Mouse (Mus musculus) neural tube, embryonic 10.5 days (tissue): ENCODE results near the gene Mrto4.
"Not testable (repeated sequence)": the region's sequence is repeated elsewhere in the genome, so short reads cannot be mapped to it uniquely, and the experiment has no call there.

Source experiments
- DNase-seq: peaks from one replicate; pipeline ENCODE4 v3.0.0-alpha.2; 2017; ENCODE audit warnings: low spot score; ENCODE audit errors: extremely low spot score

The Mrto4 gene

DNA sequence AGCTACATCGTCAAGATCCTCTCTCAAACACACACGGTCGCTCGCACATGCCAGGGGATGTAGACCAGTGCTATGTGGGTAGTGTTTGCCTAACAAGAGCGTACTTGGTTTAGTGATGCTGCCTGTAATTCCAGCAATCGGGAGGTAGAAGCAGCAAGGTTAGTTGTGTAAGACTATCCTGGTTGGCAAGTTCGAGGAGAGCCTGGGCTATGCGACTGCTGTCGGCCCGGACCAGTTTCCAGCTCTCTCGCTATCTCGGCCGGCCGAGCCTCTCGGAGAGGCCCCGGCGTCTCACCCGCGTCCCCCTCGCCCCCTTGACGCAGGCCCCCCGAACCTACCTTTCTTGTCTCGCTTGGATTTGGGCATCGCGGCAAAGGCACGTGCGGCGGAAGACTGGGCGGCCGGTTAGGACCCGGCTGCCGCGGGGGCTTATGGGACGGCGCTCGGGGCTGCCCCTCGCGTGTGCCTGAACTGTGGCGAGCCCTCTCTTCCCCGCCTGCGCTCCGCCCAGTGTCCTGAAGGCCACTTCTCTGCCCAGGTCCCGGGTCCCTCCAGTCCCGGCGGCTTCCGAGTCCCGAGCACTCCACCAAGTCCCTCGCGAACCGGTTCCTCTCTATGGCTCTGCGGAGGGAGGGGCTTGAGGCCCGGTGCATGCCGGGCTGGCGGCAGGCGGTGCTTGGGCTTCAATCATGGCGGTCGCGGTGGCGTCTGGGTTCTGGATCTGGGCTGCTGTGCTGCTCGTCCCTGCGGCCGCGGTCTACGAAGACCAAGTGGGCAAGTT is at the start of gene Mrto4, which contains the start of the genes Emc1 and Ubr4:
TSS of gene Mrto4 (minus strand) at position 646 of the 781 bp plus-strand sequence.
TSS of gene Emc1 (plus strand) at position 657 of the 781 bp plus-strand sequence.
TSS of gene Ubr4 (plus strand) at position 679 of the 781 bp plus-strand sequence.
- DNase-seq = peak; percentile 86

DNA sequence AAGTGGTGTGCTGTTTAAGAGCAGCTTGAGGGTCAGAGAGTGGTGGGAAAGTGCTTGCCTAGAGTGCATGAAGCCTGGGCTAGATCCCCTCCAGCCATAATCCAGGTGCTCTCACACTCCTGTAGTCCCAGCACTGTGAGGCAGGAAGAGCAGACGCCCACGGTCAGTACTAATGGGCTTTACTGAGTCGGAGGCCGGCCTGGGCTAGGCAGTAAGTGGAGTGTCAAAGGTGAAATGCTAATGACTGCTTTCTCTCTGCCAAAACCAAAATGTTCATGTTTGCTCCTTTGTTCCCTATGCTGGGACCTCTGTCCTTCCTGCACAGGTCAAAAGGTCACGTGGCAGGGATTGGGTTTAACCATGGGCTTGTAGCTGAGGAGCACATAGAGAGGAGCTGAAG is 48.1 kb upstream of the Mrto4 start:
- DNase-seq = no peak

- no peak for DNase-seq
Measured at GRCm38 (mm10) chr4:139395431-139395830, 43.1 kb upstream of the Mrto4 start.

GRCm38 (mm10) chr4:139389557-139389956 is 37.2 kb upstream of the Mrto4 start:
- DNase-seq = no peak

DNA sequence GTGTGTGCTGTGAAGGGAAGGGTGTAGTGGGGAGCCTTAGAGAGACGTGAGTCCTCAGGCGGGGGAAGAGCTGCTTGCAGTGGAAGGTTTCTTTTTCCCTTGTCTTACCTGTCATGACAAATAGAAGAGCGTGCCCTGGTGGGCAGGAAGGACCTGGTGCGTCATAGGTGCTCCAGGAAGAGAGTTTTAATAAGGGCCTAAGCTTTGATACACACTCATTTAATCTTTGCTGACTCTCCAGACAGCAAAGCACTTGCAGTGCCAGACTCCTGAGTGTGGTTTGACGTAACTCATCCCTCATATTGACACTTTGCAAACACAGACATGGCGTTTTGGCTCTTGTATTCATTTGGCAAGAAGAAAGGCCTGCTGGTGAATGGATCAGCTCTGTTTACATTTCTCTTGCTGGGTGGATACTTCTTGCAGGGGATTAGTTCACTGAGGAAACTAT is 34.5 kb upstream of the Mrto4 start:
- no peak for DNase-seq

- DNase-seq = not testable (repeated sequence)
Measured at GRCm38 (mm10) chr4:139385841-139386240, 33.5 kb upstream of the Mrto4 start.

DNA sequence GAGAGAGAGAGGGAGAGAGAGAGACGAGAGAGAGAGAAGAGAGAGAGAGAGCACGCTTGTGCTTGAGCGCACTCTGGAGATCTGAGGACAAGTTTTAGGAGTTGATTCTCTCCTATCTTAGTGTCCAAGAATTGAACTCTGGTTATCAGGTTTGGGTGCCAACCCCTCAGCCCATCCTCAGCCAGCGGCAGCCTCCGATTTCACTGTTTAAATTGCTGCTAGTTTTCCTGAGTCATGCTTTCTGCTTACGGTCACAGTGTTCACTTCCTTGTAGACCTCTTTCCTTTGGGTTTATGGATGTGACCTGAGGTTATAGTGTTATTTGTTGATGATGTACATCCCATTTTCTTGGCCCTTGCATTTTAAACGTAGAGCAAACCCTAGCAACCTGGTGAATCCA is 29.9 kb upstream of the Mrto4 start:
- DNase-seq = no peak

DNA sequence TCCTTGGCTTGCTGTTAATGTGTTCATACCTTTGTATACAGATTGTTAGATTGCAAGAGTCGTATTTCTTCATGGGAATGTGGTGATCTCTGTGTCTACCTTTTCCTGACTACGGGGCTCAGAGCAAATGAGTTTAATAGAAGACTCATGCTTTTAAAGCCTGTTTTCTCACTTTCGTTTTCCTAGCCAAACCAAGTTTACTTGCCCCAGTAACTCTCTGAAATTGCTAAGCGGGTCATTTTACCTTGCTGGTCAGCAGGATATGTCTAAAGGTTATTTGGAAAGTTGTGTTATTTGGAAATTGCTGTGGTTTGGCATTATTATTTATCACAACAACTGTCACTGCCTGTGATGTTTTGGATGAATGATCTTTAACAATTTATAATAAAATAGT is 29.1 kb upstream of the Mrto4 start:
- DNase-seq = no peak

GRCm38 (mm10) chr4:139380775-139381451 is 28.5 kb upstream of the Mrto4 start:
- peak; percentile 49 for DNase-seq

GRCm38 (mm10) chr4:139380207-139380748 is 27.9 kb upstream of the Mrto4 start:
- peak; percentile 100 for DNase-seq

- DNase-seq = no peak
Measured at GRCm38 (mm10) chr4:139379719-139380118, 27.3 kb upstream of the Mrto4 start.

- DNase-seq = no peak
Measured at GRCm38 (mm10) chr4:139373531-139373930, 21.2 kb upstream of the Mrto4 start.

GRCm38 (mm10) chr4:139373130-139373529 is 20.8 kb upstream of the Mrto4 start:
- DNase-seq = no peak

DNA sequence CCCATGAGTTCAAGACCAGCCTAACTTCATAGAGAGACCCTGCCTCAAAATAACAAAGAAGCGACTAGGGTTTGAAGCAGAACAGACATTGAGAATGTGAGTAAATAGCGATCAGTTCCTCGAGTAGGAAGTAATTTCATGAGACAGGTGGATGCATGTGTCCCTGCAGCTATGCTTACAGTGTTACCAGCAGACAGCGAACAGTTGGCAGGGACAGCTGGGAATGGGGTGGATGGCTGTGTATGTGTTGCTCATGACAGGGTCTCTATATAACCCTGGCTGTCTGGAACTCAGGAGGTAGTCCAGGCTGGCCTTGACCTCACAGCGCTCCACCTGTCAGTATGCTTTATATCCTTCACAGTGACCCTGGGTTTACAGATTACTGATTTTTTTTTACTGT is 15.7 kb upstream of the Mrto4 start:
- DNase-seq = no peak

GRCm38 (mm10) chr4:139367336-139367735 is 15.0 kb upstream of the Mrto4 start:
- DNase-seq = no peak

DNA sequence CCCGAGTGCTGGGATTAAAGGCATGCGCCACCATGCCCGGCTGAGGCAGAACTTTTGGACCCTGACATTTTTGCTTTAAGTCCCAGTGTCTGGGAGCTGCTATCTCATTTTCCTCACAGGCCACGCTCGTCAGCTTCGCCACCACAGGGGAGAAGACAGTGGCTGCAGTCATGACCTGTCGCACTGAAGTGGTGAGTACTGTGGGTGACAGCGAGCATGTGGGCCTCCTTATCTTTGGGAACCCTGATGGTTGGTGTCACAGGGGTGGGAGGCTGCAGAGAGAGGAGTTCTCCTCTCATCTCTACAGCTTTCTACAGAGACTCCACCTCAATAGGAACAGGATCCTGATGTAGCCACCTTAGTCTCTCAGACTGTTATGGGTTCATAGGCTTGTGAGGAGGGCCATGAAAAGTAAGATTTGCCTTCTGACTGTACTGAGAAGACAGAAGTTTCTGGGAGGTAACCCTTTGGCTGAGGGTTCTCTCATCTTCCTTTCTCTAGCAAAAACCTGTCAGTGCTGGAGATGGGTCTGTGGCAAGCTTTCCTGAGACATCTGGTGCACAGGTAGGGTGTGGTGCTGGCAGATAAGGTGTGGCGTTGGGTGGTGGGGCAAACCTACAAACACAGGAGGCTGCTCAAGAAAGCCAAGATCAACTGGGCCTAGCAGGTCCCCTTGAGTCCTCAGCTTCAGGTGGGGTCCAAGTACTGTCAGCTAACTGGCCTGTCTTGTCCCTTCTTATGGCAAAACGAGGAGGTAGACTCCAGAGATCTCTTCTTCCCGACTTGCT is 8.6 kb upstream of the Mrto4 start:
- DNase-seq = no peak

GRCm38 (mm10) chr4:139357211-139357610 is 4.8 kb upstream of the Mrto4 start:
- DNase-seq = no peak

- DNase-seq = no peak
Measured at GRCm38 (mm10) chr4:139352832-139353231, 456 bp upstream of the Mrto4 start.

DNA sequence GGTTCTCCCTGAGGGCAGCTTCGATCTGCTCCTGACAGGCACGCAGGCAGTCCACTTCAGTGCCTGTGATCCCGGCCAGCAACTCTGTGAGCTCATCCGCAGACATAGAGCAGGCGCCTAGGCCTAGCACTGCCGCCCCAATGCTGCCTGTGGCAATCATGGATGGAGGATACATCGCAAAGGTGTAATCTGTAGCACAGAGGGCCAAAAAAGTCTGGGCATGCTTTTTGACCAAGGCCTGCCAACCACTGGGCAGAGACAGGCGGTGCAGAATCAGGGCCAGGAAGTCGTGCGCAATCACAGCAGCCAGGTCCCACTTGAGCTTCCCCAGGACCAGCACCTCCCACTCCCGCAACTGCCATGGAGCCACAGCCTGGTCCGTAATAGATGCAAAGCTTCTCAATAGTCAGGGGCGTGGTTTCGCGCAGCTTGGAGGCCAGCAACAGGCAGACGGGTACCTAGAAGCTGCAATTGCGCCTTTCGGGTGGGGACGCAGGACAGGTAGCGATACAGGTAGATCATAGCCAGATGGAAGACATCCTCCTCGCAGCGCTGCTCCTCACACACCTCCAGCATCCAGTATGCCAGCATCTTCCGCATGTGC is 6.9 kb downstream of the Mrto4 start:
- no peak for DNase-seq

DNA sequence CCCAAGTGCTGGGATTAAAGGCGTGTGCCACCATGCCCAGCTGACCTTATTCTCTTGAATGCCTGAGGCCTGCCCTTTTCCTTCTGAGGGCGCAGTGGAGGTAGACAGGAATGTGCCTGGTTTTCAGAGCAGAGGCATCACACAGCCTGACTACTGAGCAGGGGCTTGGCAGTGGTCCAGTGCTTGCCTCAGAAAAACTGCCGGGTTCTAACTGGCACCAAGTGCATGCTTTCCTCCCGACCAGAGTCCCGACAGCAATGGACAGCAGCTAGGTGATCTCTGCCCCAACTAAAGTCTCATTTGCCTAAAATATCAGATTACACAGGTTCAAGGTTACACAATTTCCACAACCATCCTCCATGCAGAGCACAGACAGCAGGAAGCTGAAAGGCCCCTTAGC is 8.7 kb downstream of the Mrto4 start:
- no peak for DNase-seq
